Mouse (Mus musculus) right cerebral cortex, postnatal 36 days (tissue): ENCODE measurements around the gene Cln3.

ENCODE experiments used
- DNase-seq, 2 experiments: peaks; one replicate each; pipeline ENCODE4 v3.0.0; 2022; ENCODE audit warnings: low spot score in 2 of 2, mixed read lengths in 1 of 2

Cln3 gene

GRCm38 (mm10) chr7:126585717-126586116 lies at the start of gene Cln3:
Gene Cln3 (minus strand): TSS chr7:126585817.
- DNase-seq: no peak

GRCm38 (mm10) chr7:126635375-126635774 lies 49.8 kb upstream of the Cln3 start:
- no peak for DNase-seq

GRCm38 (mm10) chr7:126632478-126632877 lies 46.9 kb upstream of the Cln3 start:
- DNase-seq: no peak

- DNase-seq: no peak
These were observed 45.4 kb upstream of the Cln3 start, which contains the start of gene Nupr1 for GRCm38 (mm10) chr7:126630824-126631518. Gene Nupr1 (minus strand): TSS chr7:126630861.

- DNase-seq: no peak
These were observed 44.3 kb upstream of the Cln3 start for GRCm38 (mm10) chr7:126629915-126630314.

- DNase-seq: no peak
These were observed 42.5 kb upstream of the Cln3 start for GRCm38 (mm10) chr7:126628111-126628510.

- DNase-seq: no peak
These were observed 40.4 kb upstream of the Cln3 start for GRCm38 (mm10) chr7:126625807-126626600.

- peak in 1 of 2 experiments; percentile 33 for DNase-seq
These were observed 39.8 kb upstream of the Cln3 start for GRCm38 (mm10) chr7:126625369-126625768.

GRCm38 (mm10) chr7:126624774-126625173 lies 39.2 kb upstream of the Cln3 start:
- no peak for DNase-seq

GRCm38 (mm10) chr7:126623381-126623780 lies 37.8 kb upstream of the Cln3 start:
- no peak for DNase-seq

- no peak for DNase-seq
These were observed 36.1 kb upstream of the Cln3 start for GRCm38 (mm10) chr7:126621452-126622359.

- DNase-seq: no peak
These were observed 34.1 kb upstream of the Cln3 start for GRCm38 (mm10) chr7:126619559-126620275.

GRCm38 (mm10) chr7:126616707-126617106 lies 31.1 kb upstream of the Cln3 start:
- no peak for DNase-seq

GRCm38 (mm10) chr7:126612736-126613135 lies 27.1 kb upstream of the Cln3 start:
- no peak for DNase-seq

- DNase-seq: no peak
These were observed 22.2 kb upstream of the Cln3 start for GRCm38 (mm10) chr7:126607796-126608195.

- no peak for DNase-seq
These were observed 21.4 kb upstream of the Cln3 start for GRCm38 (mm10) chr7:126607064-126607463.

GRCm38 (mm10) chr7:126606611-126607010 lies 21.0 kb upstream of the Cln3 start:
- no peak for DNase-seq

GRCm38 (mm10) chr7:126602650-126603049 lies 17.0 kb upstream of the Cln3 start:
- no peak for DNase-seq

- DNase-seq: no peak
These were observed 16.3 kb upstream of the Cln3 start for GRCm38 (mm10) chr7:126601896-126602295.

GRCm38 (mm10) chr7:126598919-126599318 lies 13.3 kb upstream of the Cln3 start:
- DNase-seq: no peak

GRCm38 (mm10) chr7:126596414-126596813 lies 10.8 kb upstream of the Cln3 start:
- DNase-seq: no peak
